Mouse (Mus musculus) layer of hippocampus, adult 8-10 months (tissue): Measurements from ENCODE around the gene Wbp2. TPM values are rescaled to one million over a fixed set of nuclear protein-coding genes. Genes with fewer than 3 reads are reported as not detected.

Experiments used
- DNase-seq, 2 experiments: peaks; one replicate each; pipeline ENCODE4 v3.0.0; 2022; ENCODE audit warnings: low spot score in 2 of 2
- total RNA-seq, 4 experiments: library from RNA; stranded (reverse); gene quantifications; 2 replicates each; pipeline ENCODE4 v1.2.4; 2022

Gene Wbp2
- total RNA-seq, 4 experiments from 2014 or later = 387 to 440 (median 429) TPM

GRCm38 (mm10) chr11:116063562-116063961 is 23.2 kb downstream of the Wbp2 start:
- peak in 1 of 2 experiments; percentile 52 for DNase-seq

GRCm38 (mm10) chr11:116062521-116062920 is 24.3 kb downstream of the Wbp2 start:
- DNase-seq = no peak

- peak in 1 of 2 experiments; percentile 48 for DNase-seq
These were observed 25.0 kb downstream of the Wbp2 start for GRCm38 (mm10) chr11:116061641-116062415.

GRCm38 (mm10) chr11:116060596-116060995 is 26.2 kb downstream of the Wbp2 start:
- no peak for DNase-seq

- no peak for DNase-seq
These were observed 27.1 kb downstream of the Wbp2 start for GRCm38 (mm10) chr11:116059691-116060025.

- DNase-seq = no peak
These were observed 27.7 kb downstream of the Wbp2 start for GRCm38 (mm10) chr11:116058868-116059690.

GRCm38 (mm10) chr11:116058022-116058614 is 28.7 kb downstream of the Wbp2 start:
- peak in 1 of 2 experiments; percentile 69 for DNase-seq

GRCm38 (mm10) chr11:116057237-116057881 is 29.4 kb downstream of the Wbp2 start:
- DNase-seq = no peak

GRCm38 (mm10) chr11:116055873-116056272 is 30.9 kb downstream of the Wbp2 start:
- no peak for DNase-seq

- no peak for DNase-seq
These were observed 33.1 kb downstream of the Wbp2 start for GRCm38 (mm10) chr11:116053510-116054229.

GRCm38 (mm10) chr11:116050196-116050595 is 36.6 kb downstream of the Wbp2 start:
- DNase-seq = no peak

- DNase-seq = no peak
These were observed 37.2 kb downstream of the Wbp2 start for GRCm38 (mm10) chr11:116049610-116050009.

GRCm38 (mm10) chr11:116045173-116045572 is 41.6 kb downstream of the Wbp2 start:
- no peak for DNase-seq

GRCm38 (mm10) chr11:116043286-116043685 is 43.5 kb downstream of the Wbp2 start:
- no peak for DNase-seq

GRCm38 (mm10) chr11:116042372-116043138 is 44.2 kb downstream of the Wbp2 start:
- DNase-seq = no peak

GRCm38 (mm10) chr11:116041833-116042232 is 45.0 kb downstream of the Wbp2 start:
- no peak for DNase-seq

- no peak for DNase-seq
These were observed 46.2 kb downstream of the Wbp2 start for GRCm38 (mm10) chr11:116040593-116040992.

GRCm38 (mm10) chr11:116037826-116038225 is 49.0 kb downstream of the Wbp2 start:
- DNase-seq = no peak

- DNase-seq = no peak
These were observed 50.1 kb downstream of the Wbp2 start for GRCm38 (mm10) chr11:116036671-116037070.

GRCm38 (mm10) chr11:116034584-116034983 is 52.2 kb downstream of the Wbp2 start:
- no peak for DNase-seq
